Mouse (Mus musculus) testis, adult 2 months (tissue): ENCODE data around the gene Btbd7.

Experiments used
- CTCF ChIP-seq: fragments of 200-500 bp; IDR thresholded peaks from 2 replicates; pipeline ENCODE4 v1.5.1; 2012; ENCODE audit warnings: low read depth, mild to moderate bottlenecking, inconsistent platforms, low read length, moderate library complexity; ENCODE audit not compliant: control insufficient read depth, insufficient read depth, insufficient replicate concordance
- POLR2A ChIP-seq: fragments of 200-500 bp; IDR thresholded peaks from 2 replicates; pipeline ENCODE4 v1.6.1; 2012; ENCODE audit warnings: low read depth, mild to moderate bottlenecking, inconsistent platforms, low read length, moderate library complexity; ENCODE audit not compliant: control insufficient read depth

GRCm38 (mm10) chr12:102878901-102879300, 630 bp upstream of the Btbd7 start:
- TF ChIP-seq CTCF (no peak), POLR2A (no peak)
